Mouse (Mus musculus): ENCODE measurements around the gene Zdhhc19. TPM values are rescaled to one million over a fixed set of nuclear protein-coding genes. Genes with fewer than 3 reads are reported as not detected.

Gene Zdhhc19
- polyA plus RNA-seq, 3 experiments from 2014 or later, result 0.32 TPM; not detected in 2

- no peak for ATAC-seq
Observed at GRCm38 (mm10) chr16:32551346-32551747, 55.3 kb downstream of the Zdhhc19 start.

- ATAC-seq, result no peak
Observed at GRCm38 (mm10) chr16:32555588-32555987, 59.5 kb downstream of the Zdhhc19 start.

DNA sequence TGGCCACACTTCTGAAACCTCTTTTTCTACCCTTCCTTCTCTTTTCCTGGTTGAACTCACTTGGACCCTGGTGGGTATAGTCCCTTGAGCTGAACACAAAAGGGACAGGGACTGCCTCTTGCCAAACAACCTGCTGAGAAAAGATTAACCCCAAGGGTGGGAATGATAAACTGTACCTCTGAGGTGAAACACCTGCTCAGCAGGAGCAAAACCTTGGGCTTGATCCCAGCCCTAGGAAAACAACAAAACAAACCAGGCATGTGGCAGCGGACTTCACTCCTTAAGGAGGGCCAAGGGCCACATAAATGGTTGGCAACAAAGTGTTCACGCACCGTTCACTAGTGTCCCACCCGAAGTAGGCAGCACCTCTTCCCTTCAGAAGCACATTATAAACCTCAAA, 63.4 kb downstream of the Zdhhc19 start:
- no peak for ATAC-seq

GRCm38 (mm10) chr16:32563056-32563793, 67.2 kb downstream of the Zdhhc19 start:
- no peak for ATAC-seq

DNA sequence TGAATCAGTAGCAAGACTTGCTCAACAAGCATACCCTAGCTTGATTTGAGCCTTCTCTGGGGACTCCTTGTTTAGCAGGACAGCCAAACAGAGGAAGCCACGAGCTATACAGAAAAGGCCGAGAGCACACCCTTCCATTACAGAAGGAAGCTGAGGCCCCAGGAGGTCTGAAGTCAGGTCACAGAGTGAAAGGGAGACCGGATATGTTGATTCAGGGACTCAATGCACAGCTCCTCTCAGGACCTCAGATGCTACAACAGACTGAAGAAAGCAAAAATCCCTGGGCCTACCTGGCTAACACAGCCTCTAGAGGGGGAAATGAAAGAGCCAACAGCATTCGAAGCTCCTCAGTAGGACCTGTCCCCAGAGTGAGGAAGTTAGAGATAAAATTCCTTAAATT, 71.2 kb downstream of the Zdhhc19 start:
- no peak for ATAC-seq

- no peak for ATAC-seq
Observed at GRCm38 (mm10) chr16:32568401-32568800, 72.3 kb downstream of the Zdhhc19 start.

DNA sequence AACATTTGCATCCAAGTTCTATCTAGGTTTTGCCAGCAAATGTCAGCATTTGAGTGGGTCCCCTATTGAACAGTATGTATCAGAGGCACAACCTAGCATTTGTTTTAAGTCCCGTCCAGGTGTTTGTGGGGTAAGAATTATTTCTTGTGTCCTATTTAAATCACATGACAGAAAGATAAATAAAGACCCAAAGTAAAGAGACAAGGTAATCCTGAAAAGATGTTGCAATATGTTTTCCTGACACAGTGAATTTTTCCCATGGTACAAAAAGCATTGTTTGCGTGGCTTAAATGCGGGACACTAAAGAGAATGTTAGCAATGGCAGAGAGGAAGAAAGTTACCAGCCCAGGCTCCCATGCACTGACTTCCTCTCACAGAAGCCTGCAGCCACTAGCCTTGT, 74.0 kb downstream of the Zdhhc19 start:
- no peak for ATAC-seq

GRCm38 (mm10) chr16:32572528-32572927, 76.5 kb downstream of the Zdhhc19 start:
- ATAC-seq, result peak; percentile 82

DNA sequence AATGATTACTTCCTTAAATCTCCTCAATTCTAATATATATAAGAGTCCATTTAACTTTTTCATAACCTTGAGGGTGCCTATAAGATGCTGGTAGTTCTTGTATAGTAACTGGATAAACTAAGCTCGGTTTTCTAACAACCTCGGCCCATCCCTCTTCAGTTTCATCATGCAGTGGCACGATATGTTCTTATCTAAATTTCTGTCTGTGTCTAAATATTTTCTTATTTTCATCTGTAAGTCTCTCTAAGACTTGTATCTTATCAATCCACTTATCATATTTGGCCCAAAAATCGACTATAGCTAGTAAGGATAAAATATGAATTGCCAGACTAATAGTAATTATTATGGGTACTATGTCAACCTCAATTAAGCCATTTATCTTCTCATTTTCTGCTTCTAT, 90.4 kb downstream of the Zdhhc19 start:
- ATAC-seq, result no peak

- ATAC-seq, result no peak
Observed at GRCm38 (mm10) chr16:32588568-32588967, 92.5 kb downstream of the Zdhhc19 start.

GRCm38 (mm10) chr16:32591521-32591920, 95.5 kb downstream of the Zdhhc19 start:
- no peak for ATAC-seq

GRCm38 (mm10) chr16:32593283-32593805, 97.3 kb downstream of the Zdhhc19 start:
- ATAC-seq, result no peak

- peak; percentile 99 for ATAC-seq
Observed at GRCm38 (mm10) chr16:32593916-32594315, 97.9 kb downstream of the Zdhhc19 start.

- no peak for ATAC-seq
Observed at GRCm38 (mm10) chr16:32594701-32595100, 98.6 kb downstream of the Zdhhc19 start.

GRCm38 (mm10) chr16:32595142-32595855, 99.2 kb downstream of the Zdhhc19 start:
- ATAC-seq, result no peak

DNA sequence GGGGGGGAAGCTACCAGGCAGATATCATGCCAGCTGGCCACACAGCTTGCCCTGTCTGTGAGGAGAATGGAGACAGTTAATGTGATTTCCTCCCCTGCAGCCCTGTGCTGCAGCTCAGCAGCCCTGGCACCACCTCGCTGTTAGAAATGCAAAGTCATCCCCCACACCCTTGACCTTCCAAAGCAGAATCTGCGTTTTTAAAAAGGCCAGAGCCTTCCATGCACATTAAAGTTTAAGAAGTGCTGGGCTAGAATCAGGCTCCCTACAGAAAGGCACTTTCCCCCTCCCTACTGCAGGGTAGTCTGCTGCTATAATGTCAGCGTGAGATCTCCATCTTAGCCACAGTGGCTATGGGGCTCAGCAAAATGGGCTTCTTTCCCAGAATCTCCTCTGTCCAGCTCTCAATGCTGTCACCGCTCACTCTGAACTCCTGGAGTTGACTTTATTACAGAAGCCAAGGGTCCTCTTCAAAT, 101.9 kb downstream of the Zdhhc19 start:
- ATAC-seq, result no peak

DNA sequence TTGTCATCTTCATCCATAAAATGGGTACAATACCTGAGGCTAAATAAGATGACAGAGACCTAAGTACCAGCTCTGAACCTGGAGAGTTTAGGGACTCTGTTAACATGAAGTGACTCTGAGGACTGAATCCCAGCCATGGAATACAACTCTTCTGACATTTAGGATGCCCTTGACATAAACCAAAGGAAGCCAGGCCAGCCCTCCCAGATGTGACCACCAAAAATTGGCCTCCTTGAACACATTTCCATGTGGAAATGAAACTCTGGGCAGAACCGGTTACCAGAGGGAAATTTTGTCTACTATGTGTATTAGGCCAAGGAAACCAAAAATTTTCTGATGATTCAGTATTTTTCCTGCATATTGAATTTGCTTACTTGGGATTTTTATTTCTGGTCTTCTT, 103.1 kb downstream of the Zdhhc19 start:
- ATAC-seq, result no peak

GRCm38 (mm10) chr16:32602193-32602685, 106.2 kb downstream of the Zdhhc19 start:
- ATAC-seq, result no peak

GRCm38 (mm10) chr16:32607562-32608343, 111.7 kb downstream of the Zdhhc19 start:
- ATAC-seq, result no peak

GRCm38 (mm10) chr16:32608344-32608711, 112.3 kb downstream of the Zdhhc19 start:
- no peak for ATAC-seq

GRCm38 (mm10) chr16:32608712-32609400, 112.8 kb downstream of the Zdhhc19 start, which contains the start of gene Tfrc:
Gene Tfrc, plus strand, starts transcription at chr16:32608920.
- peak; percentile 97 for ATAC-seq

GRCm38 (mm10) chr16:32609401-32609779, 113.3 kb downstream of the Zdhhc19 start:
- no peak for ATAC-seq
